Mouse (Mus musculus): Measurements from ENCODE around the gene Pigf. TPM values are rescaled to one million over a fixed set of nuclear protein-coding genes. Genes with fewer than 3 reads are reported as not detected.

Pigf gene
- polyA plus RNA-seq, 1 experiment from 2014 or later = 33.4 TPM

Other genes starting within 250 kb of the Pigf start
- gene Tmem247, start 108.1 kb downstream of the Pigf start, polyA plus RNA-seq (2015; fragmentation: Nextera tagmentation; extraction: Ambion mirVana) = not detected in 2 replicates
- not detected in 2 replicates for gene Atp6v1e2, start 77.5 kb downstream of the Pigf start, polyA plus RNA-seq (2015; fragmentation: Nextera tagmentation; extraction: Ambion mirVana)
- 7.8 and 8.7 TPM in 2 replicates for gene Rhoq, start 62.3 kb downstream of the Pigf start, polyA plus RNA-seq (2015; fragmentation: Nextera tagmentation; extraction: Ambion mirVana)
- gene Cript, start 144 bp upstream of the Pigf start, polyA plus RNA-seq (2015; fragmentation: Nextera tagmentation; extraction: Ambion mirVana) = 188 and 202 TPM in 2 replicates
- 15.6 and 17.7 TPM in 2 replicates for gene Socs5, start 82.3 kb upstream of the Pigf start, polyA plus RNA-seq (2015; fragmentation: Nextera tagmentation; extraction: Ambion mirVana)
- gene Mcfd2, start 240.5 kb upstream of the Pigf start, polyA plus RNA-seq (2015; fragmentation: Nextera tagmentation; extraction: Ambion mirVana) = 45.3 and 57.3 TPM in 2 replicates